Mouse (Mus musculus): ENCODE measurements around the gene Shq1. TPM values are rescaled to one million over a fixed set of nuclear protein-coding genes. Genes with fewer than 3 reads are reported as not detected.

The Shq1 gene
- polyA plus RNA-seq, 1 experiment from 2014 or later: 10.7 TPM

DNA sequence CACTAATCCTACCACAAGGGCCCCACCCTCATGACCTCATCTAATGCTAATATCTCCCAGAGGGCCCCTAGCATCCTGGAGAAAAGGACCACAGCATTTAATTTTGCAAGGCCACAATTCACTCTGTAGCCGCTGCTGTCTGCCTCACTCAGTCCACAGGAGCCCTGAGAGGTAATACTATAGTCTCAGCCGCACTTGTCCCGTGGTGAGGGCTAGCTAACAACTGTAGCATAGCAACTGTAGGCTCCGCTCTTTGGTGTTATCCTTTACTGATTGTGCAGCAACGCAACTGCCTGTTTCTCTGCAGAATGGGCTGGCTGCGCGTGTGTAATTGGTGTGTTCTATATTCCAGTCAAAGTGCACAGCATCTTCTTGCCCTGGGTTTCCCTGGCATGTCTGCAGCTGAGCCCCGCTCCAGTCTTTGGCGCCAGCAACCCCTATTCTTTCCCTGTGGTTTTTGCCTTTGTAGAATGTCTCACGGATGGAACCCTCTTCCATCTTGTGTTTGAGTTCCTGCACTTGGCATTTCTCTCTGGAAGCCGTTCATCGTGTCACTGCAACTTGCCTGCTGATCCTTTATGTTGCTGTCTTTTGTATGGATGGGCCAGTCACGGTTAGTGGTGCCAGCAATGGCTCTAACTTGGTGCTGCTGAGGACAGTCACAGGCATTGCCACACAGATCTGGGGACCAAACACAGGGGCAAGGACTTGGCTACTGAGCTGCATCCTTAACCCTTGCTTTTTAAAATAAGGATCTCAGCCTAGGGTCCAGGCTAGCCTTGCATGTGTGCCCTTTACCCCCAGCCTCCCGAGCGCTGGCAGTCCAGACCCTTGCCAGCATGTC, 128.6 kb downstream of the Shq1 start:
- Histone ChIP-seq H3K9ac (0 out of 2 replicates have a peak overlapping the region, but pooled peaks have one; percentile 24), H3K9me3 (no peaks in the 10 kb centered on the region), H3K4me3 (no peak overlapping the region), H3K36me3 (no peaks in the 10 kb centered on the region), H3K4me1 (replicated peaks) (peaks cover 17% of the 10 kb centered on the region), H3K4me2 (no peak overlapping the region), H3K27ac (peak overlapping the region; percentile 30; the same call in 1 of the 2 replicates), H3K27me3 (peaks cover 19% of the 10 kb centered on the region)
- WGBS: 51% methylated on average over 15 of the region's 15 CpGs
- ATAC-seq (ENCODE audit: low FRiP score): 0 out of 2 replicates have a peak, but pooled peaks have one; percentile 18

DNA sequence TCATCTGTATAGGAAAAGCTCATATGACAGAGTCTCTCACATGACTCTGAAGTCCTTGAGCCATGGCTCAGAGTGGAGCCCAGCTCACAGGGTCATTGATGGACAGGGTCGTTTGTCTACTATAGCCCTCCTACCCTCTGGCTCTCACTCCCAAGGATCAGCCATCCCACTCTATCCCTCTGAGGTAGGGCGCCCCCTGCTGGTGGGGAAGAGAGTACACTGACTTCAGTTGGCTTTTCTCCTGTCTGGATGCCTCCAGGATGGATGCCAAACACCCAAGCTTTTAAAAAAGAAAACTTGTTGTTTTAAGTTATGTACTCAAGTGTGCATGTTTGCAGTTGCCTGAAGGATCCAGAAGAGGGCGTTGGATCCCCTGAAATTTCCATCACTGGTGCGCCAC, 131.3 kb downstream of the Shq1 start:
- Histone ChIP-seq H3K27me3 (peaks cover 31% of the 10 kb centered on the region), H3K36me3 (no peaks in the 10 kb centered on the region), H3K9ac (no peak overlapping the region), H3K9me3 (no peaks in the 10 kb centered on the region), H3K4me3 (no peak overlapping the region), H3K4me2 (no peak overlapping the region), H3K4me1 (replicated peaks) (peaks cover 17% of the 10 kb centered on the region), H3K27ac (no peak overlapping the region)
- no peak for ATAC-seq (ENCODE audit: low FRiP score)
- WGBS: 53% methylated on average over 4 of the region's 4 CpGs

GRCm38 (mm10) chr6:100538570-100538969, 132.4 kb downstream of the Shq1 start:
- no peak overlapping the region for H3K4me3 ChIP-seq
- 58% methylated on average over 7 of the region's 7 CpGs for WGBS
- H3K36me3 ChIP-seq: no peaks in the 10 kb centered on the region

DNA sequence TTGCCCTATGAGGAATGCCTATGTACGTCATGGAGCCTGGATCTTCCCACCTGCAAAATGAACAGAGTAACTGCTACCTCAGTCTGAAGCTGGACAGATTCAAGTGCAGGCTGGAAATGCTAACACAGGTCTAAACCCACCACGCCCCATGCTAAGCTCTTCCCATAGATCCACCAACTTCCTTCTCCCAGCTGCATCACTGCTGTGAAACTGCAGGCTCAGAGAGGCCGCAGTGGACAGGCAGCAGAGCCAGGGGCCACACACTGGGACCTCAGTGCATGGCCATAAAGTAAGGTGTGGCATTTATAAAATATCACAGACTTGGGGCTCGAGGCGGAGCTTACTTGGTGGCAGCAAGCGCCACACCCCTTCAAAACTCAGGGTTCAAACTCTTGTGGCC, 133.0 kb downstream of the Shq1 start:
- peaks cover 13% of the 10 kb centered on the region for H3K4me1 ChIP-seq (replicated peaks)
- H3K36me3 ChIP-seq: no peaks in the 10 kb centered on the region
- no peak overlapping the region for H3K27ac ChIP-seq
- H3K9me3 ChIP-seq: no peaks in the 10 kb centered on the region
- H3K27me3 ChIP-seq: peaks cover 37% of the 10 kb centered on the region
- 90% methylated on average over 6 of the region's 6 CpGs for WGBS
- no peak overlapping the region for H3K9ac ChIP-seq
- no peak overlapping the region for H3K4me2 ChIP-seq
- no peak overlapping the region for H3K4me3 ChIP-seq
- no peak for ATAC-seq (ENCODE audit: low FRiP score)

More at GRCm38 (mm10) chr6:100538570-100538969, 132.4 kb downstream of the Shq1 start:
- Histone ChIP-seq H3K4me1 (replicated peaks) (peaks cover 17% of the 10 kb centered on the region), H3K9me3 (no peaks in the 10 kb centered on the region), H3K9ac (no peak overlapping the region), H3K27ac (no peak overlapping the region), H3K27me3 (peaks cover 34% of the 10 kb centered on the region), H3K4me2 (no peak overlapping the region)
- no peak for ATAC-seq (ENCODE audit: low FRiP score)

- Histone ChIP-seq H3K36me3 (no peaks in the 10 kb centered on the region), H3K9ac (no peak overlapping the region), H3K4me3 (no peak overlapping the region), H3K4me1 (replicated peaks) (peaks cover 3% of the 10 kb centered on the region), H3K9me3 (no peaks in the 10 kb centered on the region), H3K27ac (no peak overlapping the region), H3K4me2 (no peak overlapping the region), H3K27me3 (peaks cover 39% of the 10 kb centered on the region)
- ATAC-seq (ENCODE audit: low FRiP score): no peak
- 57% methylated on average over 5 of the region's 5 CpGs for WGBS
Observed at GRCm38 (mm10) chr6:100537042-100537441, 133.9 kb downstream of the Shq1 start.

- H3K27ac ChIP-seq: no peak overlapping the region
- H3K9me3 ChIP-seq: no peaks in the 10 kb centered on the region
- ATAC-seq (ENCODE audit: low FRiP score): no peak
- H3K4me1 ChIP-seq (replicated peaks): peaks cover 3% of the 10 kb centered on the region; the same call in 1 of the 2 replicates
- H3K27me3 ChIP-seq: peaks cover 45% of the 10 kb centered on the region
- WGBS: 83% methylated on average over 7 of the region's 7 CpGs
- no peak overlapping the region for H3K4me3 ChIP-seq
- no peaks in the 10 kb centered on the region for H3K36me3 ChIP-seq
- H3K4me2 ChIP-seq: no peak overlapping the region
- H3K9ac ChIP-seq: no peak overlapping the region
Observed at GRCm38 (mm10) chr6:100533364-100533763, 137.6 kb downstream of the Shq1 start.

DNA sequence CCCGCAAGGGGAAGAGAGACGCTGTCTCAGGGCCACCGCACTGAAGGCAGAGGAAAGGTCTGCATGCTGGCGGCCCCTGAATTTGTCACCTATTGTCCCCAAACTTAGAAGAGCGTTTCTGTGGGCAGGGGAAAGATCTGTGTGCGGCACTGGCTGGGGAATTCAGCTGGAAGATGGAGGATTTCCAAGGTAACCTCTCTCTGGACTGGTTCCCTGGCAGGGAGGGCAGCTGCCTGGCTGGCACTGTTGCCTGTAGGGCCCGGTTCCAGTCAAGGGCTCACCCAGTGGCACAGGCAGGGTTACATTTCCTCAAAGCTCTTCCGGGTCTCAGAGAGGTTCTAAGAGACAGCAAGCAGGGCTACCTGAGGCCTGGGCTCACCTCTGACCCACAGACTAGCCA, 138.6 kb downstream of the Shq1 start:
- Histone ChIP-seq H3K36me3 (no peaks in the 10 kb centered on the region), H3K27me3 (peaks cover 37% of the 10 kb centered on the region), H3K4me2 (no peak overlapping the region), H3K27ac (no peak overlapping the region), H3K9ac (no peak overlapping the region), H3K4me1 (replicated peaks) (peaks cover 5% of the 10 kb centered on the region; the same call in 1 of the 2 replicates), H3K4me3 (no peak overlapping the region), H3K9me3 (no peaks in the 10 kb centered on the region)
- 71% methylated on average over 8 of the region's 8 CpGs for WGBS
- ATAC-seq (ENCODE audit: low FRiP score): 0 out of 2 replicates have a peak, but pooled peaks have one; percentile 43

- H3K4me2 ChIP-seq: no peak overlapping the region
- peaks cover 41% of the 10 kb centered on the region for H3K27me3 ChIP-seq
- no peak overlapping the region for H3K4me3 ChIP-seq
- H3K9ac ChIP-seq: no peak overlapping the region
- 61% methylated on average over 3 of the region's 3 CpGs for WGBS
- H3K9me3 ChIP-seq: no peaks in the 10 kb centered on the region
- H3K27ac ChIP-seq: no peak overlapping the region
- ATAC-seq (ENCODE audit: low FRiP score): no peak
- no peaks in the 10 kb centered on the region for H3K36me3 ChIP-seq
- peaks cover 18% of the 10 kb centered on the region for H3K4me1 ChIP-seq (replicated peaks)
Observed at GRCm38 (mm10) chr6:100529673-100530072, 141.3 kb downstream of the Shq1 start.

DNA sequence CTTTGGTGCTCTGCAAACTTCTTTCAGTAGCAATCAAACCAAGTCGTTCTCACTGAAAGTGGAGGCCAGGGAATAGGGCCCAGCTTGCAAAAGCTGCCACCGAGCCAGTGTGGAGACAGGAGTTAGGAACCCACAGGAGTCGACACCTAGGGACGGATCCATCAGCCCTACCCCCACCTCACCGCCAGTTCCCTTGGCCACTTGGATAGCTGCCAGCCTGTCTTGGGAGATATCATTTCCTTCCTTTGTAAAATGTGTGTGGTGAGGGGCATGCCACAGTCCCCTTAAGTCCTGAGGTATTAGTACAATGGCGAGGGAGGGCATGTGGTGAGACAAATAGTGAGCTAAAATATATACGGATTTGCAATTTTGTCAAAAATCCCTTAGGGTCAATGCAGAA, 142.4 kb downstream of the Shq1 start:
- H3K4me2 ChIP-seq: no peak overlapping the region
- no peaks in the 10 kb centered on the region for H3K36me3 ChIP-seq
- H3K9ac ChIP-seq: no peak overlapping the region
- no peaks in the 10 kb centered on the region for H3K9me3 ChIP-seq
- 67% methylated on average over 7 of the region's 7 CpGs for WGBS
- peaks cover 37% of the 10 kb centered on the region for H3K27me3 ChIP-seq
- peaks cover 18% of the 10 kb centered on the region for H3K4me1 ChIP-seq (replicated peaks)
- no peak overlapping the region for H3K27ac ChIP-seq
- ATAC-seq (ENCODE audit: low FRiP score): no peak
- no peak overlapping the region for H3K4me3 ChIP-seq

DNA sequence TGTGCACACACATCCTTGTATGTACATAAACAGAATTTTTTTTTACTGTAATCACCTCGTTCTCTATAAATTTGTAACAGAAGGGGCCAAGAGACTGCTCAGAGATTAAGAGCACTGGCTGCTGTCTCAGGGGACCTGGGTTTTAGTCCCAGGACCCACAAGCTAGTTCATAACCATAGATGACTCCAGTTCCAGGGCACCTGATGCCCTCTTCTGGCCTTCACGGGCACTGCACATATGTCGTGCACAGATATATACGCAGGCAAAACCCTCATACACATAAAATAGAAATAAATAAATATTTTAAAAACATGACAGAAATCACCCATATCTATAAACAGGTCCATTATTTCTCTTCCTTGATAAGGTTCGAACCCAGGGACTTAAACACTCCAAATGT, 143.0 kb downstream of the Shq1 start:
- Histone ChIP-seq H3K9ac (no peak overlapping the region), H3K9me3 (no peaks in the 10 kb centered on the region), H3K4me1 (replicated peaks) (peaks cover 18% of the 10 kb centered on the region), H3K4me3 (no peak overlapping the region), H3K36me3 (no peaks in the 10 kb centered on the region), H3K4me2 (no peak overlapping the region), H3K27me3 (peaks cover 34% of the 10 kb centered on the region), H3K27ac (no peak overlapping the region)
- 91% methylated on average over 5 of the region's 5 CpGs for WGBS
- no peak for ATAC-seq (ENCODE audit: low FRiP score)

DNA sequence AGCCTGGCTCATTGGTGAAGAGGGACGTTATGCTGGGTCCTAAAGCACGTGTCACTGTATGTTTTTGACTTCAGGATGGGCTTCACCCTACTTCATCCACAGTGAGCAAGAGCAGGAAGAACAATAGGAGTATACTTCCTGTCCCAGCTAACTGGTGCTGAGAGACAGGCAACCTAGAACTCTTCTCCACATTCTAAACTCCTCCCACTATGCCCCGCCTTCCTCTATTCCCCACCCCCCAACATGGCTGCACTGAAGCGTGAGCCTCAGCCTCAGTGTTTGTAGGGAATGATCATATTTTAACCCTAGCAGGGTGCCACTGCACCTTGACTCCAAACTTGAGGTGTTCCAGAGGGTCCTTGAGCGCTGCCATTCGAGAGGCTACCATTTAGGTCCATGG, 143.8 kb downstream of the Shq1 start:
- Histone ChIP-seq H3K4me3 (no peak overlapping the region), H3K4me2 (no peak overlapping the region), H3K4me1 (replicated peaks) (peaks cover 22% of the 10 kb centered on the region), H3K27ac (no peak overlapping the region), H3K9ac (no peak overlapping the region), H3K9me3 (no peaks in the 10 kb centered on the region), H3K27me3 (peaks cover 33% of the 10 kb centered on the region), H3K36me3 (no peaks in the 10 kb centered on the region)
- no peak for ATAC-seq (ENCODE audit: low FRiP score)
- 93% methylated on average over 6 of the region's 6 CpGs for WGBS

GRCm38 (mm10) chr6:100526066-100526465, 144.9 kb downstream of the Shq1 start:
- WGBS: 2% methylated on average over 9 of the region's 9 CpGs
- ATAC-seq (ENCODE audit: low FRiP score): peak; percentile 34; the same call in 1 of the 2 replicates
- H3K4me1 ChIP-seq (replicated peaks): peaks cover 30% of the 10 kb centered on the region

GRCm38 (mm10) chr6:100525496-100525895, 145.5 kb downstream of the Shq1 start:
- no peaks in the 10 kb centered on the region for H3K9me3 ChIP-seq
- ATAC-seq (ENCODE audit: low FRiP score): no peak
- peaks cover 31% of the 10 kb centered on the region for H3K4me1 ChIP-seq (replicated peaks)
- no peak overlapping the region for H3K27ac ChIP-seq
- H3K4me2 ChIP-seq: no peak overlapping the region
- H3K9ac ChIP-seq: no peak overlapping the region
- H3K4me3 ChIP-seq: no peak overlapping the region
- 11% methylated on average over 3 of the region's 3 CpGs for WGBS
- peaks cover 36% of the 10 kb centered on the region for H3K27me3 ChIP-seq
- no peaks in the 10 kb centered on the region for H3K36me3 ChIP-seq

More at GRCm38 (mm10) chr6:100526066-100526465, 144.9 kb downstream of the Shq1 start:
- H3K27me3 ChIP-seq: peaks cover 34% of the 10 kb centered on the region
- H3K9me3 ChIP-seq: no peaks in the 10 kb centered on the region
- no peak overlapping the region for H3K4me3 ChIP-seq
- H3K36me3 ChIP-seq: no peaks in the 10 kb centered on the region
- H3K4me2 ChIP-seq: peak overlapping the region; percentile 25
- no peak overlapping the region for H3K27ac ChIP-seq
- H3K9ac ChIP-seq: no peak overlapping the region

Measured in hindbrain, embryonic 13.5 days (tissue).